Mouse (Mus musculus) embryonic facial prominence, embryonic 15.5 days (tissue): Measurements from ENCODE around the gene Cabp1. TPM values are rescaled to one million over a fixed set of nuclear protein-coding genes. Genes with fewer than 3 reads are reported as not detected.
"Not testable (repeated sequence)": the region's sequence is repeated elsewhere in the genome, so short reads cannot be mapped to it uniquely, and the experiment has no call there.

ENCODE experiments used
- ATAC-seq: fragments of 200-750 bp; cut with Nextera tagmentation; 2 replicates; pipeline ENCODE4 v1.8.0; 2017; ENCODE audit warnings: low read depth, moderate TSS enrichment; ENCODE audit not compliant: insufficient number of reproducible peaks, low FRiP score, low TSS enrichment
- H3K27ac ChIP-seq: fragments of 300-500 bp; sonication (generic); replicated peaks from 2 replicates; pipeline ENCODE4 v1.5.1; 2015; ENCODE audit warnings: mild to moderate bottlenecking, inconsistent platforms
- H3K27me3 ChIP-seq: fragments of 300-500 bp; sonication (generic); 2 replicates; pipeline ENCODE4 v1.6.1; 2015; ENCODE audit warnings: inconsistent platforms
- H3K36me3 ChIP-seq: fragments of 300-500 bp; sonication (generic); 2 replicates; pipeline ENCODE4 v1.6.1; 2015; ENCODE audit warnings: mild to moderate bottlenecking, inconsistent platforms
- H3K4me1 ChIP-seq: fragments of 300-500 bp; sonication (generic); 2 replicates; pipeline ENCODE4 v1.6.1; 2015; ENCODE audit warnings: inconsistent platforms
- H3K4me2 ChIP-seq: fragments of 300-500 bp; sonication (generic); replicated peaks from 2 replicates; pipeline ENCODE4 v1.6.1; 2015; ENCODE audit warnings: mild to moderate bottlenecking, inconsistent platforms
- H3K4me3 ChIP-seq: fragments of 300-500 bp; sonication (generic); replicated peaks from 2 replicates; pipeline ENCODE4 v1.5.1; 2015; ENCODE audit warnings: mild to moderate bottlenecking, inconsistent platforms
- H3K9ac ChIP-seq: fragments of 300-500 bp; sonication (generic); 2 replicates; pipeline ENCODE4 v1.6.1; 2015; ENCODE audit warnings: inconsistent platforms
- H3K9me3 ChIP-seq: fragments of 300-500 bp; sonication (generic); replicated peaks from 2 replicates; pipeline ENCODE4 v1.6.1; 2016; ENCODE audit warnings: inconsistent platforms
- WGBS: fragments of 180-500 bp; shearing (Covaris S2); methylation state at CpG from one replicate; pipeline ENCODE4 v1.1.7; 2015; 5-methylcytosine and 5-hydroxymethylcytosine counted together
- polyA plus RNA-seq: library from polyadenylated mRNA; unstranded; fragments of >200 nt; fragmentation: Nextera tagmentation; extraction: Ambion mirVana; gene quantifications from 2 replicates; pipeline ENCODE4 v1.2.1, GENCODE M21; 2015

Gene Cabp1
- polyA plus RNA-seq, 1 experiment from 2014 or later, result 2.6 TPM

DNA sequence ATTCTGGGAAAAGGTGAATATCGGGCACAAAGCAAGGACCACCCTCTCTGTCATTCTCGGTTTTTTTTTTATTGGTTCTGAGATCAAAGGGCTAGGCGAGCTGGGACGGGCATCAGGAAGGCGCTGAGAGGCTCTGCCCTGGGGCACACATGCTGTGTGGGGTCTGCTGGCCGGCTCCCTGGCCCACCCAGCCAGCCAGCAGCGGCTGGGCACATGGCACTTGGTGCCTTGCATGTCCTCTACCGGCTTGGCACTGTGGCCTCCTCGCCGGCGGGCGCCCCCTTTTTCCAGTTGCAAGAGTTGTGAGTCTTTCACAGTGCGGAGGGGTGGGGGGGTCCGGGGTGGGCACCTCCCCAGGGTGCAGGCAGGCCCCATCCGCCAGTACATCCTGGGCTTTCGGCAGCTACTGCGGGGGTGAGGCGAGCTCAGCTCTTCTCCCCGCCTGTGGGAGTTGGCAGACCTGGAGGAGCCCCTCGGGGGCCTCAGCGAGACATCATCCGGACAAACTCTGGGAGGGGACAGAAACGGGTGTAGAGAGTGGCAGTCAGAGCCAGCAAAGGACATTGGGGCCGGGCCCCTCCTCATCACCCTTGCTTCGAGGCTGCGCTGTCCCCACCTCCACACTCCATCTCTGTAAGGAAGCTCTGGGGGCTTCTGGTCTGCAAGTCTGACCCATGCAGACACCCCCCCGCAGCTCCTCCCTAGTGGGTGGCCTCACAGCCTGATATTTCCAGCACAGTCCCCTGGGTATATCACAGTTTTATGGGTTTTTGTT lies 25.4 kb downstream of the Cabp1 start:
- H3K36me3 ChIP-seq, result no peaks in the 10 kb centered on the region
- peaks cover 20% of the 10 kb centered on the region for H3K4me1 ChIP-seq
- no peak overlapping the region for H3K27ac ChIP-seq
- H3K27me3 ChIP-seq, result no peaks in the 10 kb centered on the region
- WGBS, result 29% methylated on average over 27 of the region's 27 CpGs
- H3K9me3 ChIP-seq, result no peaks in the 10 kb centered on the region
- H3K4me3 ChIP-seq, result no peak overlapping the region
- no peak overlapping the region for H3K9ac ChIP-seq
- peak overlapping the region; percentile 30 for H3K4me2 ChIP-seq
- ATAC-seq, result no peak

DNA sequence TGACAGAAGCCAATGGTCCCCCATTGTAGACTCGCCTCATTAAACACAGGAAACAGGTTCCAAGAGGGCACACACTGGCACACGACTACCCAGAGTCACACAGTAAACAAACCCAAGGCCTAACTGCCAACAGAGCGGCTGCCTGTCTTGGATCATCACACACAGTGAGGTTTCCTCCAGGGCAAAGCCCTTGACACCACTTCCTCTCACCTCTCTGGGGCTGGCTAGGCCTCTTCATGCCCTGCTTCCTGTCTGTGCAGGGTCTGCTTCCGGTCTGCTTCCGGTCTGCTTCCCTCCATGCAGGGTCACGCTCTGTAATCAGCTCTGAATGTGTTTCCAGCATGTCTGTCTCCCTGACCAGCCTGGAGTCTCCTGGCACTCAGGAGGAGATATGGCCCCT lies 26.8 kb downstream of the Cabp1 start:
- H3K4me3 ChIP-seq, result no peak overlapping the region
- H3K4me1 ChIP-seq, result peaks cover 27% of the 10 kb centered on the region
- H3K36me3 ChIP-seq, result no peaks in the 10 kb centered on the region
- no peak for ATAC-seq
- H3K27ac ChIP-seq, result no peak overlapping the region
- H3K4me2 ChIP-seq, result no peak overlapping the region
- no peaks in the 10 kb centered on the region for H3K9me3 ChIP-seq
- no peaks in the 10 kb centered on the region for H3K27me3 ChIP-seq
- 54% methylated on average over 6 of the region's 6 CpGs for WGBS
- no peak overlapping the region for H3K9ac ChIP-seq

DNA sequence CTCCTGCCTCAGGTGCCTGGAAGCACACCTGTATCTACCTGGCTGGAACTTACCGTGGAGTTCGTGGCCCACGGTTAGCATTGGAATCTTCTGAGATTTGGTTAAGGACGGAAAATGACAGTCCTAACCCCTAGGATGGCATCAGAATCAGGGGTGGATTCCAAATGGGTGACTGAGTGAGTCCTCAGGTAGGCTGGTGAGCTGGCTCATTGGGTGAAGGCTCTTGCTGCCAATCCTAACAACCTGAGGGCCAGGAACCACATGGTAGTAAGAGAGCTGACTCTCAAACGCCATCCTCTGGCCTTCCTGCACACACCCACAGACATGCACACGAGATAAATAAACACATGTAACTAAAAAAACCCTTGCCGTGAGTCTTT lies 27.4 kb downstream of the Cabp1 start:
- Histone ChIP-seq H3K27me3 (no peaks in the 10 kb centered on the region), H3K4me2 (no peak overlapping the region), H3K4me3 (no peak overlapping the region), H3K9me3 (no peaks in the 10 kb centered on the region), H3K9ac (no peak overlapping the region), H3K36me3 (no peaks in the 10 kb centered on the region), H3K27ac (no peak overlapping the region), H3K4me1 (peaks cover 27% of the 10 kb centered on the region)
- ATAC-seq, result no peak
- 78% methylated on average over 7 of the region's 7 CpGs for WGBS

DNA sequence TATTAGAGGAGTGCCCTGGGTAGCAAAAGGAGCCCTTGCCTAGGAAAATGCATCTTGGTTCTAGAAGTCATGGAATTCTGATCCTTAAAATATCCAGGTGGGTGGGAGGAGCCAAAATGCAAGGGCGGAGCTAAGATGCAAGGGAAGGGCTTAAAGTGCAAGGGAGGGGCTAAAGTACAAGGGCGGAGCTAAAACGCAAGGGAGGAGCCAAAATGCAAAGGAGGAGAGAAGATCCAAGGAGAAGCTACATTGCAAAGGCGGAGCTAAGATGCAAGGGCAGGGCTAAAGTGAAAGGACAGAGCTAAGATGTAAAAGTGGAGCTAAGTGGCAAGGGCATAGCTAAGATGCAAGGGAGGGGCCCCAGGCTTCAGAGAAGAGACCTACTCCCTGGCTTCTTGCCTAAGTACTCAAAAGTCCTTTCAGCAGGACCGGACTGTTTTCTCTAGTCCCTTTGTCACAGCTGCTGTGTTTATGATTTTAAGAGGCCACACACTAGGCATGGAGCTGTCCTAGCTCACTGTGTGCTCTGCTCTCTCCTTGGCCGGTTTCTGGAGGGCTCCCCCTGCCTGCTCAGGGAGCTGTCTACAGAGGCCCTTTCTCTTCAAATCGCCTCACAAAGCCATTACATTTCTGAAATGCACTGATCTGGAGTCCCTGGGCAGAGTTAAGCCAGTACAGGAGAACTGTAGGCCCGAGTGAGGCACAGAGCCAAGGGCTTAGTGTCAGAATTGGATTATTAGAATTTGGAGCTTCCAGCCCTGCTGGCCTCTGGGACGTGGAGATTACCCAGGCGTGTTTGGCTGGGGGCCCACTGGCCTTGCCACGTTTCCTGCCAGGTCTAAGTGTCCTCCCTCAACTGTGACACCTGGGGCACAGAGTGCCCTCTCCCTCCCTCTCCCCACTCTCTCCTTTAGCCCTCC lies 28.0 kb downstream of the Cabp1 start:
- WGBS, result 49% methylated on average over 11 of the region's 11 CpGs
- ATAC-seq, result no peak

DNA sequence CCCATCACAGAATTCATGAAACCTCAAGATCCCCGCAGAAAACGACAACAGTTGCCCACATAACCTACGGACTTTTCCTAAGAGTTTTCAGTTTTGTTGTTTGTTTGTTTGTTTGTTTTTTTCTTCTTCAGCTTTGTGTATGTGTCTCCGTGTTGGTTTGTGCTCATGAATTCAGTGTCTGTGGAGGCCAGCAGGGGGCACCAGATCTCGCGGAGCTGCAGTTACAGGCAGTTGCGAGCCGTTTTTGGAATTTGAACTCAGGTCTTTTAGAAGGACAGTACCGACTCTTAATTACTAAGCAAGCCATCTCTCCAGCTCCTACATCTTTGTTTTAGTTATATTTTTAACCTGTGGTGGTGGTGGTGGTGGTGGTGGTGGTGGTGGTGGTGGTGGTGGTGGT lies 28.8 kb downstream of the Cabp1 start:
- H3K9me3 ChIP-seq, result no peaks in the 10 kb centered on the region
- ATAC-seq, result no peak
- no peak overlapping the region for H3K27ac ChIP-seq
- WGBS, result 57% methylated on average over 9 of the region's 9 CpGs
- peaks cover 39% of the 10 kb centered on the region for H3K4me1 ChIP-seq
- no peak overlapping the region for H3K4me3 ChIP-seq
- H3K4me2 ChIP-seq, result no peak overlapping the region
- no peaks in the 10 kb centered on the region for H3K27me3 ChIP-seq
- H3K36me3 ChIP-seq, result no peaks in the 10 kb centered on the region
- H3K9ac ChIP-seq, result no peak overlapping the region

More for the DNA sequence above, 28.0 kb downstream of the Cabp1 start:
- Histone ChIP-seq H3K9me3 (no peaks in the 10 kb centered on the region), H3K9ac (no peak overlapping the region), H3K4me2 (no peak overlapping the region), H3K27ac (no peak overlapping the region), H3K4me1 (peaks cover 31% of the 10 kb centered on the region), H3K27me3 (no peaks in the 10 kb centered on the region), H3K4me3 (no peak overlapping the region), H3K36me3 (no peaks in the 10 kb centered on the region)

DNA sequence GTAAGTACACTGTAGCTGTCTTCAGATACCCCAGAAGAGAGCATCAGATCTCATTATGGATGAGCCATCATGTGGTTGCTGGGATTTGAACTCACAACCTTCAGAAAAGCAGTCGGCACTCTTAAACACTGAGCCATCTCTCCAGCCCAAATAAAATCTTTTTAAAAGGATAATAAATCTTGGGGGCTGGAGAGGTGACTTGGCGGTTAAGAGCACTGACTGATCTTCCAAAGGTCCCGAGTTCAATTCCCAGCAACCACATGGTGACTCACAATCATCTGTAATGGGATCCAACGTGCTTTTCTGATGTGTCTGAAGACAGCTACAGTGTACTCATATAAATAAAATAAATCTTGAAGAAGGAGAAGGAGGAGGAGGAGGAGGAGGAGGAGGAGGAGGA lies 29.7 kb downstream of the Cabp1 start:
- not testable (repeated sequence) for H3K9ac ChIP-seq, H3K36me3 ChIP-seq, ATAC-seq, H3K27ac ChIP-seq, H3K9me3 ChIP-seq, H3K27me3 ChIP-seq, H3K4me2 ChIP-seq, H3K4me3 ChIP-seq
- H3K4me1 ChIP-seq, result peaks cover 41% of the 10 kb centered on the region
- 81% methylated on average over 4 of the region's 4 CpGs for WGBS

DNA sequence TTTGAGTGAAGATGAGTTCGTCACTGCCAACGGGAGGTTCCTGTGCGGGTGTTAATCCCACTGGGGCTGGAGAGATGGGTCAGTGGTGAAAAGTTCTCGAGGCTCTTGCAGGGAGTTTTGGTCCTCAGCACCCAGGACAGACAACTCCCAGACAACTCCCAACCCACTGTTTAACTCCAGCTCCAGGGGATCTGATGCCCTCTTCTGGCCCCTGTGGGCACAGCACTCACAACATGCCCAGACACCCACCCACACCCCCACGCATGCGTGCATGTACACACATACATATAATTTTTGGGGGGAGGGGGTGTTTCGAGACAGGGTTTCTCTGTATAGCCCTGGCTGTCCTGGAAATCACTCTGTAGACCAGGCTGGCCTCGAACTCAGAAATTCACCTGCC lies 30.6 kb downstream of the Cabp1 start:
- Histone ChIP-seq H3K9me3 (no peaks in the 10 kb centered on the region), H3K4me1 (peaks cover 40% of the 10 kb centered on the region), H3K27me3 (no peaks in the 10 kb centered on the region), H3K4me2 (peak overlapping the region; percentile 24; the same call in 1 of the 2 replicates), H3K27ac (no peak overlapping the region), H3K4me3 (no peak overlapping the region; the same call in 1 of the 2 replicates), H3K36me3 (no peaks in the 10 kb centered on the region), H3K9ac (no peak overlapping the region)
- 41% methylated on average over 8 of the region's 8 CpGs for WGBS
- no peak for ATAC-seq

DNA sequence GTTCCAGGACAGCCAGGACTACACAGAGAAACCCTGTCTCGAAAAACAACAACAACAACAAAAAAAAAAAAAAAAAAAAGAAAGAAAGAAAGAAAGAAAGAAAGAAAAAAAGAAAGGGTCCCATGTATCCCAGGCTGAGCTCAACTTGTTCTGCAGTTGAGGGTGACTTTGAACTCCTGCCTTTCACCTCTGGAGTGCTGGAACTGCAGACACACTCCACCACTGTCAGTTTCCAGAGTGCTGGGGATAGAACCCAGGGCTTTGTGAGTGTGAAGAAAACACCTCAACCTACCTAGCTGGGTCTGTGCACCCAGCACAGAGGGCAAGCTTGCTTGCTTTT lies 32.3 kb downstream of the Cabp1 start:
- H3K4me2 ChIP-seq, H3K9me3 ChIP-seq, ATAC-seq, H3K4me3 ChIP-seq, H3K27ac ChIP-seq, H3K36me3 ChIP-seq, H3K27me3 ChIP-seq, H3K9ac ChIP-seq: not testable (repeated sequence)
- 78% methylated on average over 1 of the region's 1 CpGs for WGBS
- H3K4me1 ChIP-seq, result peaks cover 39% of the 10 kb centered on the region

DNA sequence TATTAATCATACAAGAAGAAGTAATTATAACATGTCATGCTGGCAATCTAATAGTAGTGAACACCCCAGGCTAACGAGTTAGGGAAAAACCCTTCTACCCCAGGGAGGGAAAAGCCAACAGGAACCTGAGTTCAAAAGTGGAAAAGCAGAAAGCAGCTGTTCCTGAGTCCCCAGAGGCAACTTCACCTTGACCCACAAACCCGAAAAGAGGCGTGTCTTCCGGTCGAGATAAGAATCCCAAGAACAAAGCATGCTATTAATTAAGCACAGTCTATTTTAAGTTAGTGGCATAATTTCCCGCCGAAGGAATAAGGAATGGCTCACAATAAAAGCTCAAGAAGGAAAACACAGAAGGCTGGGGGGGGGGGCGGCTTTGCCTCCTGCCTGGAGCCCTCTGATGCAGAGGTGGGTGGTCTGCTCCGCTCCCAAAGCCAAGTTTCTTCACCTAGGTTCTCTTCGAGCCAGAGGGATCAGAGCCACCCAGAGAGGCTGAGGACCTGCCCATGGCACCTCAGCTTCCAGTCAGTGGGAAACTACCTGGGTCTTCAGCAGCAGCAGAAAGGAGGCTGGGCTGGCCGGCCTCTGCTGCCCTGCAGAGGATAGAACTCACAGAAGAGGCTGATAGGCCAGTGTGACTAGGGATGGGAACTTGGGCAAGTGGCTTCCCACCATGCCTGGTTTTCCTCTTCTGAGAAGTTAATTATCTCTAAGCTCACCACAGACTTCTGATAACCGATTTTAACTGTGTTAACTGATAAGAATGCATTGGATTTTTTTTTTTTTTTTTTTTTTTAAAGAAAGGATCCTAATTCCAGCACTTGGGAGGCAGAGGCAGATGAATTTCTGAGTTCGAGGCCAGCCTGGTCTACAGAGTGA lies 32.9 kb downstream of the Cabp1 start:
- Histone ChIP-seq H3K36me3 (no peaks in the 10 kb centered on the region), H3K27ac (no peak overlapping the region), H3K4me2 (no peak overlapping the region), H3K4me1 (peaks cover 37% of the 10 kb centered on the region), H3K9me3 (no peaks in the 10 kb centered on the region), H3K4me3 (no peak overlapping the region), H3K9ac (no peak overlapping the region), H3K27me3 (no peaks in the 10 kb centered on the region)
- ATAC-seq, result no peak
- WGBS, result 25% methylated on average over 13 of the region's 13 CpGs

DNA sequence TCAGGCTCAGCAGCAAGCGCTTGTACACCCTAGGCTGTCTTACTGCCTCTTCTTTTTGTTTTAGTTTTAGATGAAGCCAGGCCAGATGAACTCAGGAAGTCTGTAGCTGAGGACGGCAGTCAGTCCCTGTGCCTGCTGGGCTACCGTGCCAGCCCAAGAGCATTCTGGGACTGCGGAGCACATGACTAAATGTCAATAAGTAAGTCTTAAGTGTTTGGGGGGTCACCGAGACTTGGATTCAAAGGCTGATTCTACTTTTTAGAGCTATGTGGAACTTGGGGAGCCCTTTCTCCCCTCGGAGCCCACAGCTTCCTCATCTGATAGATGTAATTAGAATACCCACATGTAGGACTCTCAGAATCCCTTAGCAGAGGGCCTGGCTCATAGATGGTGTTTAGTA lies 33.5 kb downstream of the Cabp1 start:
- 61% methylated on average over 6 of the region's 6 CpGs for WGBS
- Histone ChIP-seq H3K27me3 (no peaks in the 10 kb centered on the region), H3K4me2 (no peak overlapping the region), H3K36me3 (no peaks in the 10 kb centered on the region), H3K9ac (no peak overlapping the region), H3K4me1 (peaks cover 37% of the 10 kb centered on the region), H3K9me3 (no peaks in the 10 kb centered on the region), H3K27ac (no peak overlapping the region), H3K4me3 (no peak overlapping the region)
- ATAC-seq, result no peak

DNA sequence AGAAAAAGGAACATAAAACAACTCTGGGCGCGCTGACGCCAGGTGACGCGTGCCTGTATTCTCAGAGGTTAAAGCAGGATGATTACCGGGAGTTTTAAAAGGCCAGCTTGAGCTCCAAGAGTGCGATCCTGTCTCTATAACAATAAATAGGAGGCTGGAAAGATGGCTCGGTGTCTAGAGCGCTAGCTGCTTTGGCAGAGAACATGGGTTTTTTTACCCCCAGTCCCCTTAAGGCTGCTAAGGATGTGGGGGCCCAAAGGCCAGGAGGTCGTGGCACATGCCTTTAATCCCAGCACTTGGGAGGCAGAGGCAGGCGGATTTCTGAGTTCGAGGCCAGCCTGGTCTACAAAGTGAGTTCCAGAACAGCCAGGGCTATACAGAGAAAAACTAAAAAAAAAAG lies 35.0 kb downstream of the Cabp1 start:
- H3K27ac ChIP-seq, result peak overlapping the region; percentile 99
- ATAC-seq, result no peak
- H3K27me3 ChIP-seq, result no peaks in the 10 kb centered on the region
- 34% methylated on average over 12 of the region's 12 CpGs for WGBS
- H3K4me3 ChIP-seq, result peak overlapping the region; percentile 99
- no peaks in the 10 kb centered on the region for H3K9me3 ChIP-seq
- H3K4me1 ChIP-seq, result peaks cover 52% of the 10 kb centered on the region
- peak overlapping the region; percentile 80 for H3K4me2 ChIP-seq
- H3K9ac ChIP-seq, result peak overlapping the region; percentile 95
- H3K36me3 ChIP-seq, result no peaks in the 10 kb centered on the region
